Mouse (Mus musculus): ENCODE measurements at regions not wholly inside any gene's neighbourhood (a gene's known extent, or its start where the extent isn't known, plus 50 kb on each side); places are given as distances from the start of the nearest gene placed in this dataset.
"Not testable (repeated sequence)": the region's sequence is repeated elsewhere in the genome, so short reads cannot be mapped to it uniquely, and the experiment has no call there.

DNA sequence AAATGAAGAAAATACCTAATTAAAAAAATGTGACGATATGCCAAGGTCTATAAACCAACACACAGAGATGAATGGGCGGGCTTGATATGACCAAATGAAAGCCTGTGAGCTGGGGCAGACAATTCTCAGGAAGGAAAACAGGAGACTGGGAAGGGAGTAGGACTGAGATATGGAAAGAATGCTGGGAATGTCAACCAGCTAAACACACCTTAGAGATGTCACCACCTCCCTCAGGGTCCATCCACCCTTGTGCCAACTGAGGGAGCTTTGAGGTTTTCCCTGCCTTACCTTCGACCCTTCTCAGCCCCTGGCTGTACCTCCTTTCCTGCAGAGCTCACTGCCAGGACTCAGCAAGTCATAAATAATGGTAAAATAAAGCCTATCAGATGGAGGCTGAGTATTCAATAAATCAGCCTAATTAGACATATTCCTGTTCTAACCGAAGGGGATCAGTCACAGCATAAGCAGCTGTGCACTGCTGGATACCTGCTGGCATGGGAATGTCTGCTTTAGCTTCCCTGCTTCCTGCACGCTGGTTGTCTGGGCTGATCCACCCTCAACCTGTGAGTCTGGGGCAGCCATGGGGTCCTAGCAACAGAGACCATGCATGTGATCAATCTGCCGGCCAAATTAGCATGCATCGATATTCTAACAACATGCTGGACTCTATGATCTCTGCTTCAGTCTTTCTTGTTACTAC lies 137.4 kb downstream of the Nuak1 start:
- no peak for DNase-seq (ENCODE audit: extremely low read depth, low read depth)

DNA sequence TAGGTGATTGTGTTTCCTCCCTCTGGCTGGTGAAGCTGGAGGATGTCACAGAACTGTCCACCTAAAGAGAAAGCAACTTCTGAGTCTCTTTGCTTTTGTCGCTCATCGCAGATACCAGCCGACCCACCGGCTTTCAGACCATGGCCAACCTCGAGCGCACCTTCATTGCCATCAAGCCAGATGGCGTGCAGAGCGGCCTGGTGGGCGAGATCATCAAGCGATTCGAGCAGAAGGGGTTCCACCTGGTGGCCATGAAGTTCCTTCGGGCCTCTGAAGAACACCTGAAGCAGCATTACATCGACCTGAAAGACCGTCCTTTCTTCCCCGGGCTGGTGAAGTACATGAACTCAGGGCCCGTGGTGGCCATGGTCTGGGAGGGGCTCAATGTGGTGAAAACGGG lies 131.7 kb downstream of the Nuak1 start:
- DNase-seq (ENCODE audit: extremely low read depth, low read depth): not testable (repeated sequence)

DNA sequence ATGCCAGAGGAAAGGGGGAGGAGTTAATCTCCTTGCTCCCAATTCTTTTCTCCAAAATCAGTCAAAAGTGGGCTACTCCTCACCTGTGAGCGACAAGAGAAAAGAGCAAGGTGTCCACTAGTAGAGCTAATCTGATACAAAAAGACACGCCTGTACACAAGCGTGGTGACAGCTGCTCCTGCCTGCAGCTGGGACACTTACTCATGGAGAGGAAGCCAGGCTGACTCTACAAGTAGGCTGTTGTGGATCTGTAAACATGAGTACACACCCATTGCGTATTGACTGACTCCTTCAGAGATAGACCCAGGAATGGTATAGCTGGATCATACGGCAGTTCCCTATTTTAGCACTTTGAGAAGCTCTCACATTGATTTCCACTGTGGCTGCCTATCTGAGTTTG lies 129.7 kb downstream of the Nuak1 start:
- DNase-seq (ENCODE audit: extremely low read depth, low read depth): no peak

DNA sequence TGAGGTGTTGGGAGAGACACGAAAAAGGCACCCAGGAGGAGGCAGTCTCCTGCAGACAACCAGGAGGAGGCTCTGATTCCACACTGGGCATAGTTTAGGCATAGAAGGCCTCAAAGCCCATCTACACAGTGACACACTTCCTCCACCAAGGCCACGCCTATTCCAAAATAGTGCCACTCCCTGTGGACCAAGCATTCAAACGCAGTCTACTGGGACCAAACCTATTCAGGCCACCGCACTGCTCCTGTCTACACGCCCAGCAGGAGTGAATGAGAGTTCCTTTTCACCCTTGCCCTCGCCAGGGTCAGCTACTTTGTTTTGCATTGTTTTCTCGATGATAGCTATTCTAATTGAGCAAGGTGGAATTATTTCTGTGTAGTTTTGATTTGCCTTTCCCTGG lies 127.7 kb downstream of the Nuak1 start:
- no peak for DNase-seq (ENCODE audit: extremely low read depth, low read depth)

DNA sequence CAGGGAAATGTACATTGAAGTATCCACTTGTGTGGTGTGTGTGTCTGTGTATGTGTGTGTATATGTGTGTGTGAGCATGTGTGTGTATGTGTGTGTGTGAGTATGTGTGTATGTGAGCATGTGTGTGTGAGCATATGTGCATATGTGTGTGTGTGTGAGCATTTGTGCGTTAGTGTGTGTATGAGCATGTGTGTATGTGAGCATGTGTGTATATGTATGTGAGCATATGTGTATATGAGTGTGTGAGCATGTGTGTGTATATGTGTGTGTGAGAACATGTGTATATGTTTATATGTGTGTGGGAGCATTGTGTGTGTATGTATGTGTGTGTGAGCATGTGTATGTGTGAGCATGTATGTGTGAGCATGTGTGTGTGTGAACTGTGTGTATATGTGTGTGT lies 123.5 kb downstream of the Nuak1 start:
- DNase-seq (ENCODE audit: extremely low read depth, low read depth): no peak

DNA sequence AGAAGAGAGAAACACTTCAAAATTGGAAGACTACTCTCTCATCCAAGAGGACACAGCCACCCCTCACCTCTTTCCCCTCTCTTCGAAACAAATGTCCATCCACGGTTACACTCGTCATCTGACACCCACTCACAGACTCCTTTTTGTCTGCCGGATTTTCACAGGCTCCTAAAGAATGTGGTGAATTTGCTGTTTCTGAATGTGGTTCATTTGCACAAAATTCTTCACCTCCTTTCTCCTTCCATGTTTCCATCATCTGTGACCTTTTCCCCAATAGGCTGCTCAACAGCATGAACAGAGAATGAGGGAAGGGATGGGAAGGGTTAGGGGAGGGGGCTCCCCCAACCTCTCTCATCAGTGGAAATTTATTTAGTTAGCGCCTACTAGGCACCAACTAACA lies 122.4 kb downstream of the Nuak1 start:
- DNase-seq (ENCODE audit: extremely low read depth, low read depth): no peak

Measured in MEL-GATA-1-ER (cell line).